Mouse (Mus musculus) heart, postnatal 10 days (tissue): ENCODE results near the gene Pold1. TPM values are rescaled to one million over a fixed set of nuclear protein-coding genes. Genes with fewer than 3 reads are reported as not detected.

ENCODE experiments used
- DNase-seq, 2 experiments: peaks; one replicate each; pipeline ENCODE4 v3.0.0; 2021
- intact Hi-C: fragments of 180-260 bp; cut with DNase I; formaldehyde crosslinking; loops from one replicate; pipeline ENCODE4 v1.15.1; 2025
- total RNA-seq, 2 experiments: library from RNA; stranded (reverse); gene quantifications; 2 replicates each; pipeline ENCODE4 v1.2.3; 2021

Gene Pold1
- total RNA-seq, 2 experiments from 2014 or later = 18.7 to 24.5 TPM

DNA sequence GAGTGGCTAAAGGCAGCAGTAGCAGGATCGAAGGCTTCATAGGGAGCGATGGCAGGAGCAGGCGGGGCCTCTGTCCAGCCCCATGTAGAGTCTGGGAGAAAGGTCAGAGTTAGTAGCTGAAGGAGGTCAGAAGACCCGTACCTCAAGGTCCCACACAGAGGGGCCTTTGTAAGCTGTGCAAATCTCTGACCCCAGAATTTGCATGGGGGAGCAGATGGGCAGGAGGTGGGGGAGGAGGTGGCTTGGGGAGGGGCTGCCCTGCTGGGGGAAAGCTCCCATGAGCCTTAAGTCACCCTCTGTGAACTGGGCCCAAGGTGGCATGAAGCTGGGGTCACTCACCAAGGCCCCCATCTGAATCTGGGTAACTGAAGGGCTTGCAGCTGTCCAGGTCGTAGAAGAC is 19.1 kb downstream of the Pold1 start:
- intact Hi-C loops = no loop called here
- DNase-seq = no peak

GRCm38 (mm10) chr7:44527483-44528398 is 20.9 kb downstream of the Pold1 start:
- intact Hi-C loops = no loop called here
- DNase-seq = peak; percentile 77 to 78

GRCm38 (mm10) chr7:44526414-44527154 is 22.1 kb downstream of the Pold1 start:
- no peak for DNase-seq

GRCm38 (mm10) chr7:44525126-44525832 is 23.4 kb downstream of the Pold1 start:
- intact Hi-C loops = no loop called here

More at GRCm38 (mm10) chr7:44526414-44527154, 22.1 kb downstream of the Pold1 start:
- intact Hi-C loops = no loop called here

GRCm38 (mm10) chr7:44524502-44524901 is 24.1 kb downstream of the Pold1 start, which contains the start of gene Mybpc2:
TSS of gene Mybpc2 (minus strand) at chr7:44524656.
- peak; percentile 77 to 79 for DNase-seq
- intact Hi-C loops = loop anchor here (5.0 kb wide), 2 partner anchors 123 to 178 kb away; no protein-coding TSS in a partner anchor

More at GRCm38 (mm10) chr7:44525126-44525832, 23.4 kb downstream of the Pold1 start:
- DNase-seq = peak; percentile 88 to 92

- DNase-seq = no peak
- intact Hi-C loops = loop anchor here (5.0 kb wide), 2 partner anchors 124 to 179 kb away; no protein-coding TSS in a partner anchor
Observed at GRCm38 (mm10) chr7:44523056-44523455, 25.6 kb downstream of the Pold1 start.

- DNase-seq = peak; percentile 69 to 78
- intact Hi-C loops = loop anchor here (1.0 to 5.0 kb wide), 4 partner anchors 28 to 181 kb away; no protein-coding TSS in a partner anchor
Observed at GRCm38 (mm10) chr7:44521710-44522109, 26.9 kb downstream of the Pold1 start.

DNA sequence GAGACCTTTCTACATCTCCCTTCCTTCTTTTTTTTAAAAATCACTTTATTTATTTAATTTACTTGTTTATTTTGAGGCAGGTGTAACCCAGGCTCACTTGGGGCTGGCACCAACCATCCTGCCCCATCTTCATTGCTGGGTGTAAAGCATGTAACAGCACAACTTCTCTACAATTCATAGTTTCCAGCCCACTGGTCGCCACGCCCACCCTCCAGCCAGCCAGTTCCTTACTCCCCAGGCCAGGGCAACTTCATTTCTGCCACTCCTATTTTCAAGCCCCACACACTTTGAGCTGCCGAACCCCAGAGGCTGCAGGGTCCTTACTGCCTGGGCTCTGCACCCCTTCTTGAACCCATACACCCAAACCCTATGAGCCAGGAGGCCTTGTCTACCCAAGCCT is 27.7 kb downstream of the Pold1 start:
- intact Hi-C loops = loop anchor here (1.0 to 5.0 kb wide), 4 partner anchors 28 to 181 kb away; no protein-coding TSS in a partner anchor
- DNase-seq = no peak

GRCm38 (mm10) chr7:44519240-44519913 is 29.3 kb downstream of the Pold1 start:
- intact Hi-C loops = no loop called here

DNA sequence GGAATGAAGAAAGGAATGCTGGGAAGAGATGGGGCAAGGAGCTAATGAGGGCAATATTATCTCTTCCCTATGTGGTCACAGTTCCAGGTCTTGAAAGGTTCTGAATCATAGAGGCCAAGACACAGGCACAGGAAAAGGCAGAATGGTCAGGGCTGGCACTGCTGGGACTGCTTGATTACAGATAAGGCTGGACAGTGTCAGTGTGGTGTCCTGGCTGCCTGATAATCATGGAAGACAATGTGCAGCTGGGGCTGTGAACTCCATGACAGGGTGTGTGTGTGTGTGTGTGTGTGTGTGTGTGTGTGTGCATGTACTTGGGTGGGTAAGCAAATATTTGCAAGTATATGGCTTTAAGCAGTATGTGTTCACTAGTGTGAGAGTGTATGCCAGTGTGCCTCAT is 41.2 kb downstream of the Pold1 start:
- intact Hi-C loops = no loop called here
- DNase-seq = no peak

More at GRCm38 (mm10) chr7:44519240-44519913, 29.3 kb downstream of the Pold1 start:
- DNase-seq = no peak

DNA sequence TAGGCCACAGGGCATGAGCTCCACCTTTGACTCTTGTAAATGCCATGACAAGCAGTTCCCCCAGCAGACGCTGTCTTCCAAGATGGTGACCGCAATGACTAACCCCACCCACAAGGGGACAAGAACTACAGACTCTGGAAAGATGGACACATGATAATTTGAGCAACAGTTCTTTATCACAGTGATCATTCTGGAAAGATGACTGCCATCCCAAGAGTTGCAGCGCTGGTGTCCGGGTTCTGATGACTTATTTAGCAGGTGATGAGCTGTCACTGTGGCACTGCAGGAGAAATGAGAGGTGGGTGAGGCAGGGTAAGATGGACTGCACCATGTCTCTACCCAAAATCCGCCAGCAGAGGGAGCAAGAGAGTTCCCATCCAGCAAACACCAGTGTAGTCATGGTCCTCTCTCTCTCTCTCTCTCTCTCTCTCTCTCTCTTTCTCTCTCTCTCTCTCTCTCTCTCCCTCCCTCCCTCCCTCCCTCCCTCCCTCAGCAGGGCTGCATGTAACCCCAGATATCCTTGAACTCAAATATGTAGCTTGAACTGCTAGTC is 47.0 kb downstream of the Pold1 start:
- peak; percentile 68 to 82 for DNase-seq
- intact Hi-C loops = loop anchor here (1.0 kb wide), 2 partner anchors 47 to 60 kb away; partner anchors contain the start of gene Pold1

DNA sequence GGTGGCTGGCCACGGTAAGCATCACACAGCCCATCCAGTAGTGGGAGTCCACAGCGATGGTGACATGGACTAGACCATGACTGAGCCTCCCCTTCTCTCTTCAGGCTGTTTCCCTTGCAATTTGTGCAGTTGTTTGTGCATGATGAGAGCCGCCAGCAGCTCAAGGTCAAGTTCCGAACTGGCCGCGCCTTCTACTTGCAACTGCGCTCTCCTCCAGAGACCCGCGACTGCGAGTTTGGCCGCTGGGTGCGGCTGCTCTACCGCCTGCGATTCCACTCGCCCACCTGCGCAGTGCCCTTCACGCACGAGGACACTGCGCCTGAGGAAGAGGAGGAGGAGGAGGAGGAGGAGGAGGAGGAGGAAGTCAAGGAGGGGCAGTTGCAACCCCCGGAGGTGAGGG is 48.6 kb downstream of the Pold1 start:
- DNase-seq = no peak
- intact Hi-C loops = no loop called here

DNA sequence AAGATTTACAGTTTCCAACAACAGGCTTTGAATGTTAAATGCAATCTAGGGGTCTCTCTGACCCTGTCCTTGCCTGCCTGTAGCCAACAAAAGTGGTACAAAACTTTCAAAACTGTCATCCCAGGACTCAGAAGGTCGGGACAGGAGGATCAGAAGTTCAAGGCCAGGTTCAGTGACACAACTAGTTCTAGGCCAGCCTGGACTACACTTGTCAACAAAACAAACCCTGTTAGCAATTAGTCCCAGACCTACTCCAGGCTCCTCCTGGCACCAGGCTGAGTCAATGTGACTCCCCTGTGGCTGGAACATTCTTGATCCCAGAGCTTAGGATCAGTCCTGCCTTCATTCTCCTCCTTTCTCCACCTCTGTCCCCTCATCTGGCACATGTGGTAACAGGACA is 49.7 kb downstream of the Pold1 start:
- no peak for DNase-seq
- intact Hi-C loops = no loop called here

DNA sequence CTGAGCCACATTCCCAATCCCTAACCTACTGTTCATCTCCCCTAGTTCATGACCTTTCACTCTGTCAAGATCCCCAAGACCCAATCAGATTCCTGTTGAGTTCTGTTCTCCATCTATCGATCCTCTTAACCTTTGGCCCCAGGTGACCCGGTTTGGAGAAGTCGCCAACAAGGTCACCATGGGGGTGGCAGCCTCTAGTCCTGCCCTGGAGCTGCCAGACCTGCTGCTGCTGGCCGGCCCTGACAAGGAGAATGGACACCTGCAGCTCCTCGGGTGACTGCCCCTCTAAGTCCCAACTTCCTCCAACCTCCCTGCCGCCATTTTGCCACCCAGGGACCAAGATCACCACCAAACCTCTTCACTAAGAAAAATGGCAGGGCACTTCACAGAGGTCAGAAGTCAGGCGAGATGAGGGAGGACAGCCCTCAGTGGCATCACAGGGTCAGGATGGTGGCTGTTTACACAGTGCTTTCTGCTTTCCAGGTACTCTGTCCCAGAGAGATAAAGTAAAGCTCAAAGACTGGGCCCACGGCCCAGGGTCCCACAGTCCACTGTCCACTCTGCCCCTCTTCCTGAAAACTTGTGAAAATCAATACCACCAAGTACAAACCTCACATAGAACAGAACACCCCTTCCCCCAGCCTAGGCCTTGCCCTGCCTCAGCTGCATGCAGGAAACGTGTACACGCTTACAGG is 51.1 kb downstream of the Pold1 start:
- intact Hi-C loops = no loop called here
- no peak for DNase-seq

DNA sequence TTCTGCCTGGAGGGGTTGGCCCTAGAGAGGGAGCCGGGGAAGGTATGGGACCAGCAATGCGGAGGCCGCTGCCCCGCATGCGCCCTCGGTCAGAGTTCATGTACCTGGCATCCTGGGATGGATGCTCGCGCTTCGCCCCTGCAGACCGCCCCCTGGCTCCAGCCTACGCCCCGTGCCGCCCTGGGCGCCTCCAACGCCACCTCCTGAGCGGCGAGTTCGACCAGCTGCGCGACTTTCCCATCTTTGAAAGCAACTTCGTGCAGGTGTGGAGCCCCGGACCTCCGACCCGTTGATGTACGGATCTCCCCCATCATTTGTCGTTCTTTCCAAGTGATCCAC is 51.9 kb downstream of the Pold1 start:
- intact Hi-C loops = no loop called here
- DNase-seq = no peak

GRCm38 (mm10) chr7:44495992-44496770 is 52.5 kb downstream of the Pold1 start, which contains the start of the genes Emc10 and Fam71e1:
TSS of gene Emc10 (minus strand) at chr7:44496529.
TSS of gene Fam71e1 (plus strand) at chr7:44496581.
- peak; percentile 98 for DNase-seq
- intact Hi-C loops = no loop called here

- DNase-seq = no peak
- intact Hi-C loops = no loop called here
Observed at GRCm38 (mm10) chr7:44495086-44495485, 53.6 kb downstream of the Pold1 start.

DNA sequence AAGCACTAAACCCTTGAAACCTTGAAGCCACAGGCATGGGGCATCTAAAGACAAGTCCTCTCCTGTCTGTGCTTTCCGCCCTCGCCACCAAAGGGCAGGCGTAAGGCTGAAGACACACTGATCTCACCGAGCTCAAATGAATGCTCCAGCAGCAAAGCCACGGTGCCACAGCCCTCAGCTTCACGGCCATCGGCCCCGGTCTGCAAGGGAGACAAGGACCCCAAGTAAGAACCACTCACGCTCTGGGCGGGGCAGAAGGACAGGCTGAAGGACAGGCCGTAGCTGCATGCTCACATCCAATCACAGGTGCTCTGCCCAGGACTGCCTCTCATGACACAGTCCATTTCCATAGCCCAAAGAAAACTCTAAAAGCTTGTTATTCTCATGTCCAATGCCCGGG is 54.0 kb downstream of the Pold1 start:
- no peak for DNase-seq
- intact Hi-C loops = no loop called here
